Mouse (Mus musculus) midbrain, postnatal 0 days (tissue): Measurements from ENCODE around the gene Hcn3. TPM values are rescaled to one million over a fixed set of nuclear protein-coding genes. Genes with fewer than 3 reads are reported as not detected.

ENCODE experiments used
- ATAC-seq: fragments of 200-750 bp; cut with Nextera tagmentation; 2 replicates; pipeline ENCODE4 v1.8.0; 2017; ENCODE audit warnings: moderate number of reproducible peaks, mild to moderate bottlenecking, moderate TSS enrichment, moderate library complexity; ENCODE audit not compliant: low FRiP score
- DNase-seq: peaks from one replicate; pipeline ENCODE4 v3.0.0-alpha.2; 2015; ENCODE audit warnings: low spot score
- H3K27ac ChIP-seq: fragments of 300-500 bp; sonication (generic); 2 replicates; pipeline ENCODE4 v1.5.1; 2014; ENCODE audit warnings: low read depth, mild to moderate bottlenecking, low read length, mixed read lengths
- H3K27me3 ChIP-seq: fragments of 300-500 bp; sonication (generic); 2 replicates; pipeline ENCODE4 v1.6.1; 2014; ENCODE audit warnings: low read length, control low read depth, mixed read lengths; ENCODE audit not compliant: insufficient read depth
- H3K36me3 ChIP-seq: fragments of 300-500 bp; sonication (generic); 2 replicates; pipeline ENCODE4 v1.6.1; 2014; ENCODE audit warnings: low read length, control low read depth, mixed read lengths; ENCODE audit not compliant: insufficient read depth
- H3K4me1 ChIP-seq: fragments of 300-500 bp; sonication (generic); 2 replicates; pipeline ENCODE4 v1.6.1; 2014; ENCODE audit warnings: mild to moderate bottlenecking, control low read depth, antibody characterized with exemption, low read length, mixed read lengths; ENCODE audit not compliant: insufficient read depth
- H3K4me2 ChIP-seq: fragments of 300-500 bp; sonication (generic); 2 replicates; pipeline ENCODE4 v1.6.1; 2014; ENCODE audit warnings: low read depth, mild to moderate bottlenecking, low read length, mixed read lengths; ENCODE audit not compliant: poor library complexity, severe bottlenecking
- H3K4me3 ChIP-seq: fragments of 300-500 bp; sonication (generic); 2 replicates; pipeline ENCODE4 v1.5.1; 2014; ENCODE audit warnings: low read depth, mild to moderate bottlenecking, low read length, moderate library complexity
- H3K9ac ChIP-seq: fragments of 300-500 bp; sonication (generic); replicated peaks from 2 replicates; pipeline ENCODE4 v1.6.1; 2014; ENCODE audit warnings: mild to moderate bottlenecking, low read length, moderate library complexity, mixed read lengths; ENCODE audit not compliant: poor library complexity, severe bottlenecking
- H3K9me3 ChIP-seq: fragments of 300-500 bp; sonication (generic); 2 replicates; pipeline ENCODE4 v1.6.1; 2016; ENCODE audit warnings: low read length, control low read depth
- CTCF ChIP-seq: IDR thresholded peaks from 2 replicates; pipeline ENCODE4 v1.5.1; 2016; ENCODE audit warnings: antibody characterized with exemption, mild to moderate bottlenecking
- WGBS: fragments of 180-500 bp; shearing (Covaris S2); extraction: QIAGEN DNeasy Blood & Tissue Kit; methylation state at CpG from one replicate; pipeline ENCODE4 v1.1.7; 2014; 5-methylcytosine and 5-hydroxymethylcytosine counted together
- polyA plus RNA-seq: library from polyadenylated mRNA; unstranded; fragments of >200 nt; fragmentation: Nextera tagmentation; extraction: Ambion mirVana; gene quantifications from 2 replicates; pipeline ENCODE4 v1.2.1, GENCODE M21; 2015
- total RNA-seq: library from RNA; depleted of rRNA; stranded (reverse); fragments of >200 nt; gene quantifications from 2 replicates; pipeline ENCODE4 v1.2.3, GENCODE M21; 2014

The Hcn3 gene
- total and polyA plus RNA-seq, 2 experiments from 2014 or later: 44.8 to 97.8 TPM

GRCm38 (mm10) chr3:89183058-89183958 lies 23.3 kb upstream of the Hcn3 start, which contains the start of gene Fam189b:
TSS of gene Fam189b (plus strand) at chr3:89183143.
- peak within 1 kb of the TSS; percentile 65 for H3K4me3 ChIP-seq
- ATAC-seq: peak; percentile 90
- peak within 1 kb of the TSS; percentile 88 for H3K4me2 ChIP-seq
- no peaks in the 10 kb centered on the region for H3K9me3 ChIP-seq
- H3K9ac ChIP-seq: peak within 1 kb of the TSS; percentile 90
- peaks cover 13% of the 10 kb centered on the region for H3K4me1 ChIP-seq
- peak; percentile 92 for DNase-seq
- 3% methylated on average over 39 of the region's 39 CpGs for WGBS
- peaks cover 36% of the 10 kb centered on the region for H3K36me3 ChIP-seq
- peak; percentile 53 for TF ChIP-seq CTCF
- no peaks in the 10 kb centered on the region for H3K27me3 ChIP-seq
- peak within 1 kb of the TSS; percentile 94 for H3K27ac ChIP-seq

- 0 out of 2 replicates have a peak, but pooled peaks have one; percentile 1 for ATAC-seq
- Histone ChIP-seq H3K9ac (peak overlapping the region; percentile 90), H3K36me3 (peaks cover 30% of the 10 kb centered on the region), H3K4me1 (peaks cover 17% of the 10 kb centered on the region), H3K27me3 (no peaks in the 10 kb centered on the region), H3K9me3 (no peaks in the 10 kb centered on the region), H3K4me3 (peak overlapping the region; percentile 65), H3K4me2 (peak overlapping the region; percentile 88), H3K27ac (peak overlapping the region; percentile 94)
- WGBS: 48% methylated on average over 7 of the region's 7 CpGs
- no peak for TF ChIP-seq CTCF
- no peak for DNase-seq
Observed at GRCm38 (mm10) chr3:89182531-89183057, 22.6 kb upstream of the Hcn3 start.

GRCm38 (mm10) chr3:89181749-89182500 lies 21.9 kb upstream of the Hcn3 start:
- 91% methylated on average over 27 of the region's 27 CpGs for WGBS
- DNase-seq (no peak), ATAC-seq (no peak)
- Histone ChIP-seq H3K27me3 (no peaks in the 10 kb centered on the region), H3K9me3 (no peaks in the 10 kb centered on the region), H3K4me3 (no peak overlapping the region), H3K4me2 (no peak overlapping the region), H3K4me1 (peaks cover 17% of the 10 kb centered on the region), H3K36me3 (peaks cover 25% of the 10 kb centered on the region), H3K27ac (0 out of 2 replicates have a peak overlapping the region, but pooled peaks have one; percentile 94), H3K9ac (no peak overlapping the region)
- TF ChIP-seq CTCF: no peak

GRCm38 (mm10) chr3:89179056-89179455 lies 19.1 kb upstream of the Hcn3 start:
- H3K4me1 ChIP-seq: peaks cover 11% of the 10 kb centered on the region
- H3K4me3 ChIP-seq: no peak overlapping the region
- no peak overlapping the region for H3K27ac ChIP-seq
- H3K27me3 ChIP-seq: no peaks in the 10 kb centered on the region
- no peak overlapping the region for H3K4me2 ChIP-seq
- H3K9ac ChIP-seq: no peak overlapping the region
- no peak for TF ChIP-seq CTCF
- ATAC-seq: no peak
- no peak for DNase-seq
- 93% methylated on average over 11 of the region's 11 CpGs for WGBS
- peaks cover 53% of the 10 kb centered on the region for H3K36me3 ChIP-seq
- H3K9me3 ChIP-seq: no peaks in the 10 kb centered on the region

- Histone ChIP-seq H3K4me3 (peak overlapping the region; percentile 76), H3K9ac (peak overlapping the region; percentile 74), H3K4me1 (peaks cover 8% of the 10 kb centered on the region), H3K4me2 (peak overlapping the region; percentile 68), H3K9me3 (no peaks in the 10 kb centered on the region), H3K36me3 (peaks cover 62% of the 10 kb centered on the region), H3K27ac (peak overlapping the region; percentile 74), H3K27me3 (no peaks in the 10 kb centered on the region)
- WGBS: 12% methylated on average over 6 of the region's 6 CpGs
- no peak for DNase-seq
- TF ChIP-seq CTCF: no peak
- ATAC-seq: no peak
Observed at GRCm38 (mm10) chr3:89178107-89178385, 18.1 kb upstream of the Hcn3 start.
